Mouse (Mus musculus) lung, embryonic 15.5 days (tissue): ENCODE measurements around the gene Arl15. TPM values are rescaled to one million over a fixed set of nuclear protein-coding genes. Genes with fewer than 3 reads are reported as not detected.

Source experiments
- ATAC-seq: fragments of 200-750 bp; cut with Nextera tagmentation; 2 replicates; pipeline ENCODE4 v1.8.0; 2017; ENCODE audit warnings: moderate number of reproducible peaks, borderline replicate concordance; ENCODE audit not compliant: low FRiP score, low TSS enrichment; ENCODE audit errors: extremely low read depth
- H3K27ac ChIP-seq: fragments of 300-500 bp; sonication (generic); 2 replicates; pipeline ENCODE4 v1.5.1; 2015; ENCODE audit warnings: moderate library complexity, mild to moderate bottlenecking, inconsistent platforms
- H3K27me3 ChIP-seq: fragments of 300-500 bp; sonication (generic); 2 replicates; pipeline ENCODE4 v1.6.1; 2015; ENCODE audit warnings: inconsistent platforms
- H3K36me3 ChIP-seq: fragments of 300-500 bp; sonication (generic); 2 replicates; pipeline ENCODE4 v1.6.1; 2015; ENCODE audit warnings: inconsistent platforms
- H3K4me1 ChIP-seq: fragments of 300-500 bp; sonication (generic); 2 replicates; pipeline ENCODE4 v1.6.1; 2015; ENCODE audit warnings: inconsistent platforms
- H3K4me2 ChIP-seq: fragments of 300-500 bp; sonication (generic); 2 replicates; pipeline ENCODE4 v1.6.1; 2015; ENCODE audit warnings: inconsistent platforms, mild to moderate bottlenecking, moderate library complexity
- H3K4me3 ChIP-seq: fragments of 300-500 bp; sonication (generic); 2 replicates; pipeline ENCODE4 v1.5.1; 2015; ENCODE audit warnings: mild to moderate bottlenecking, inconsistent platforms
- H3K9ac ChIP-seq: fragments of 300-500 bp; sonication (generic); 2 replicates; pipeline ENCODE4 v1.6.1; 2015; ENCODE audit warnings: inconsistent platforms
- H3K9me3 ChIP-seq: fragments of 300-500 bp; sonication (generic); 2 replicates; pipeline ENCODE4 v1.6.1; 2016; ENCODE audit warnings: inconsistent platforms
- WGBS: fragments of 180-500 bp; shearing (Covaris S2); methylation state at CpG from one replicate; pipeline ENCODE4 v1.1.7; 2015; 5-methylcytosine and 5-hydroxymethylcytosine counted together
- polyA plus RNA-seq: library from polyadenylated mRNA; unstranded; fragments of >200 nt; fragmentation: Nextera tagmentation; extraction: Ambion mirVana; gene quantifications from 2 replicates; pipeline ENCODE4 v1.2.1, GENCODE M21; 2015

Arl15 gene
- polyA plus RNA-seq, 1 experiment from 2014 or later: 10.6 TPM

- no peaks in the 10 kb centered on the region for H3K27me3 ChIP-seq
- H3K4me1 ChIP-seq: peaks cover 8% of the 10 kb centered on the region; the same call in 1 of the 2 replicates
- H3K27ac ChIP-seq: no peak overlapping the region
- no peak overlapping the region for H3K4me3 ChIP-seq
- no peak overlapping the region for H3K4me2 ChIP-seq
- H3K36me3 ChIP-seq: no peaks in the 10 kb centered on the region
- WGBS: 50% methylated on average over 9 of the region's 9 CpGs
- no peaks in the 10 kb centered on the region for H3K9me3 ChIP-seq
- no peak overlapping the region for H3K9ac ChIP-seq
- no peak for ATAC-seq
Observed at GRCm38 (mm10) chr13:113811910-113812592, 17.7 kb downstream of the Arl15 start.

- no peak for ATAC-seq
- no peaks in the 10 kb centered on the region for H3K9me3 ChIP-seq
- H3K4me3 ChIP-seq: no peak overlapping the region
- H3K36me3 ChIP-seq: no peaks in the 10 kb centered on the region
- H3K9ac ChIP-seq: no peak overlapping the region
- 59% methylated on average over 6 of the region's 6 CpGs for WGBS
- peaks cover 8% of the 10 kb centered on the region; the same call in 1 of the 2 replicates for H3K4me1 ChIP-seq
- H3K4me2 ChIP-seq: no peak overlapping the region
- H3K27ac ChIP-seq: no peak overlapping the region
- H3K27me3 ChIP-seq: no peaks in the 10 kb centered on the region
Observed at GRCm38 (mm10) chr13:113812593-113812975, 18.3 kb downstream of the Arl15 start.

- no peaks in the 10 kb centered on the region for H3K9me3 ChIP-seq
Observed at GRCm38 (mm10) chr13:113814121-113814520, 19.8 kb downstream of the Arl15 start.

GRCm38 (mm10) chr13:113815697-113816420 is 21.6 kb downstream of the Arl15 start:
- no peak overlapping the region for H3K9ac ChIP-seq
- H3K4me1 ChIP-seq: peaks cover 8% of the 10 kb centered on the region; the same call in 1 of the 2 replicates
- no peaks in the 10 kb centered on the region for H3K36me3 ChIP-seq
- no peak overlapping the region for H3K4me2 ChIP-seq
- no peaks in the 10 kb centered on the region for H3K9me3 ChIP-seq
- peak; percentile 42; the same call in 1 of the 2 replicates for ATAC-seq
- WGBS: 46% methylated on average over 15 of the region's 15 CpGs
- H3K27me3 ChIP-seq: no peaks in the 10 kb centered on the region
- H3K4me3 ChIP-seq: no peak overlapping the region
- H3K27ac ChIP-seq: no peak overlapping the region

More at GRCm38 (mm10) chr13:113814121-113814520, 19.8 kb downstream of the Arl15 start:
- no peaks in the 10 kb centered on the region for H3K36me3 ChIP-seq
- H3K27me3 ChIP-seq: no peaks in the 10 kb centered on the region
- no peak overlapping the region for H3K9ac ChIP-seq
- 77% methylated on average over 8 of the region's 8 CpGs for WGBS
- H3K4me2 ChIP-seq: no peak overlapping the region
- no peak overlapping the region for H3K27ac ChIP-seq
- H3K4me3 ChIP-seq: no peak overlapping the region
- H3K4me1 ChIP-seq: peaks cover 8% of the 10 kb centered on the region; the same call in 1 of the 2 replicates
- ATAC-seq: no peak

- Histone ChIP-seq H3K4me1 (peaks cover 8% of the 10 kb centered on the region; the same call in 1 of the 2 replicates), H3K9me3 (no peaks in the 10 kb centered on the region), H3K27ac (no peak overlapping the region), H3K4me3 (no peak overlapping the region), H3K36me3 (no peaks in the 10 kb centered on the region), H3K27me3 (no peaks in the 10 kb centered on the region), H3K9ac (no peak overlapping the region), H3K4me2 (no peak overlapping the region)
- peak; percentile 27; the same call in 1 of the 2 replicates for ATAC-seq
- WGBS: 70% methylated on average over 6 of the region's 6 CpGs
Observed at GRCm38 (mm10) chr13:113816421-113816810, 22.1 kb downstream of the Arl15 start.

GRCm38 (mm10) chr13:113819006-113819405 is 24.7 kb downstream of the Arl15 start:
- ATAC-seq: no peak
- no peaks in the 10 kb centered on the region for H3K36me3 ChIP-seq
- no peak overlapping the region for H3K4me3 ChIP-seq
- no peak overlapping the region for H3K9ac ChIP-seq
- 89% methylated on average over 7 of the region's 7 CpGs for WGBS
- H3K27me3 ChIP-seq: no peaks in the 10 kb centered on the region
- no peak overlapping the region for H3K4me2 ChIP-seq
- no peak overlapping the region for H3K27ac ChIP-seq
- H3K9me3 ChIP-seq: no peaks in the 10 kb centered on the region
- peaks cover 14% of the 10 kb centered on the region for H3K4me1 ChIP-seq

GRCm38 (mm10) chr13:113820176-113820575 is 25.9 kb downstream of the Arl15 start:
- Histone ChIP-seq H3K27me3 (no peaks in the 10 kb centered on the region), H3K36me3 (no peaks in the 10 kb centered on the region), H3K27ac (no peak overlapping the region), H3K4me1 (peaks cover 14% of the 10 kb centered on the region), H3K4me3 (no peak overlapping the region), H3K4me2 (no peak overlapping the region), H3K9me3 (no peaks in the 10 kb centered on the region), H3K9ac (no peak overlapping the region)
- no peak for ATAC-seq
- WGBS: 79% methylated on average over 3 of the region's 3 CpGs

GRCm38 (mm10) chr13:113821891-113822290 is 27.6 kb downstream of the Arl15 start:
- Histone ChIP-seq H3K9ac (no peak overlapping the region), H3K27ac (no peak overlapping the region), H3K36me3 (no peaks in the 10 kb centered on the region), H3K4me3 (no peak overlapping the region), H3K4me2 (no peak overlapping the region), H3K4me1 (peaks cover 10% of the 10 kb centered on the region; the same call in 1 of the 2 replicates), H3K9me3 (no peaks in the 10 kb centered on the region), H3K27me3 (no peaks in the 10 kb centered on the region)
- no peak for ATAC-seq
- WGBS: 88% methylated on average over 12 of the region's 12 CpGs

- WGBS: 77% methylated on average over 3 of the region's 3 CpGs
- Histone ChIP-seq H3K9ac (no peak overlapping the region), H3K4me2 (no peak overlapping the region), H3K36me3 (no peaks in the 10 kb centered on the region), H3K4me3 (no peak overlapping the region), H3K4me1 (peaks cover 10% of the 10 kb centered on the region; the same call in 1 of the 2 replicates), H3K27me3 (no peaks in the 10 kb centered on the region), H3K9me3 (no peaks in the 10 kb centered on the region), H3K27ac (no peak overlapping the region)
- no peak for ATAC-seq
Observed at GRCm38 (mm10) chr13:113824027-113824426, 29.7 kb downstream of the Arl15 start.

GRCm38 (mm10) chr13:113828633-113829032 is 34.3 kb downstream of the Arl15 start:
- H3K9ac ChIP-seq: no peak overlapping the region
- H3K27ac ChIP-seq: no peak overlapping the region
- no peak overlapping the region for H3K4me3 ChIP-seq
- no peak overlapping the region for H3K4me2 ChIP-seq
- 84% methylated on average over 3 of the region's 3 CpGs for WGBS
- H3K36me3 ChIP-seq: no peaks in the 10 kb centered on the region
- H3K27me3 ChIP-seq: no peaks in the 10 kb centered on the region
- no peak for ATAC-seq
- peaks cover 2% of the 10 kb centered on the region; the same call in 1 of the 2 replicates for H3K4me1 ChIP-seq
- no peaks in the 10 kb centered on the region for H3K9me3 ChIP-seq

GRCm38 (mm10) chr13:113829079-113829478 is 34.8 kb downstream of the Arl15 start:
- no peaks in the 10 kb centered on the region for H3K4me1 ChIP-seq
- 84% methylated on average over 2 of the region's 2 CpGs for WGBS
- H3K4me2 ChIP-seq: no peak overlapping the region
- H3K9me3 ChIP-seq: no peaks in the 10 kb centered on the region
- no peak for ATAC-seq
- no peaks in the 10 kb centered on the region for H3K36me3 ChIP-seq
- no peak overlapping the region for H3K9ac ChIP-seq
- no peaks in the 10 kb centered on the region for H3K27me3 ChIP-seq
- no peak overlapping the region for H3K27ac ChIP-seq
- no peak overlapping the region for H3K4me3 ChIP-seq

GRCm38 (mm10) chr13:113830805-113831204 is 36.5 kb downstream of the Arl15 start:
- Histone ChIP-seq H3K9ac (no peak overlapping the region), H3K4me3 (no peak overlapping the region), H3K27ac (no peak overlapping the region), H3K4me1 (no peaks in the 10 kb centered on the region), H3K36me3 (no peaks in the 10 kb centered on the region), H3K4me2 (no peak overlapping the region), H3K27me3 (no peaks in the 10 kb centered on the region), H3K9me3 (no peaks in the 10 kb centered on the region)
- 78% methylated on average over 3 of the region's 3 CpGs for WGBS
- no peak for ATAC-seq
